Mouse (Mus musculus) spleen, adult 2 months (tissue): Measurements from ENCODE around the gene Aif1l. TPM values are rescaled to one million over a fixed set of nuclear protein-coding genes. Genes with fewer than 3 reads are reported as not detected.
A peak's percentile ranks its signal among the peaks of the same experiment; 100 is the strongest.

Experiments used
- DNase-seq, 2 experiments: peaks; one replicate each; pipeline versions ENCODE4 v3.0.0 to v3.0.0-alpha.2; 2012 to 2021; ENCODE audit warnings: low spot score in 2 of 2, low read depth in 1 of 2
- H3K27ac ChIP-seq: fragments of 200-500 bp; 2 replicates; pipeline ENCODE4 v1.5.1; 2012; ENCODE audit warnings: low read length, inconsistent platforms; ENCODE audit not compliant: insufficient read depth
- H3K27me3 ChIP-seq: fragments of 200-500 bp; 2 replicates; pipeline ENCODE4 v1.6.1; 2012; ENCODE audit warnings: mild to moderate bottlenecking, moderate library complexity, low read length, inconsistent platforms; ENCODE audit not compliant: control insufficient read depth, insufficient read depth
- H3K36me3 ChIP-seq: fragments of 200-500 bp; 2 replicates; pipeline ENCODE4 v1.6.1; 2012; ENCODE audit warnings: mild to moderate bottlenecking, low read length, inconsistent platforms; ENCODE audit not compliant: control insufficient read depth, insufficient read depth
- H3K4me1 ChIP-seq: fragments of 200-500 bp; 2 replicates; pipeline ENCODE4 v1.6.1; 2011; ENCODE audit warnings: inconsistent platforms; ENCODE audit not compliant: control insufficient read depth, insufficient read depth, insufficient read length
- H3K4me3 ChIP-seq: fragments of 200-500 bp; 2 replicates; pipeline ENCODE4 v1.5.1; 2011; ENCODE audit warnings: mild to moderate bottlenecking, inconsistent platforms; ENCODE audit not compliant: insufficient read depth, insufficient read length; ENCODE audit errors: extremely low read depth
- CTCF ChIP-seq: fragments of 200-500 bp; IDR thresholded peaks from 2 replicates; pipeline ENCODE4 v1.5.1; 2011; ENCODE audit warnings: mild to moderate bottlenecking, inconsistent platforms; ENCODE audit not compliant: insufficient read depth, insufficient read length, insufficient replicate concordance; ENCODE audit errors: extremely low read depth
- POLR2A ChIP-seq: fragments of 200-500 bp; IDR thresholded peaks from 2 replicates; pipeline ENCODE4 v1.6.1; 2011; ENCODE audit warnings: low read depth, low read length, inconsistent platforms
- WGBS: fragments of 180-500 bp; shearing (Covaris S2); methylation state at CpG from one replicate; pipeline ENCODE4 v1.1.7; 2018; 5-methylcytosine and 5-hydroxymethylcytosine counted together
- polyA plus RNA-seq: library from polyadenylated mRNA; depleted of rRNA; stranded (reverse); fragments of >200 nt; gene quantifications from 2 replicates; pipeline ENCODE4 v1.2.3, GENCODE M21; 2012

Aif1l gene
- polyA plus RNA-seq, 1 experiment, result 0.75 TPM

DNA sequence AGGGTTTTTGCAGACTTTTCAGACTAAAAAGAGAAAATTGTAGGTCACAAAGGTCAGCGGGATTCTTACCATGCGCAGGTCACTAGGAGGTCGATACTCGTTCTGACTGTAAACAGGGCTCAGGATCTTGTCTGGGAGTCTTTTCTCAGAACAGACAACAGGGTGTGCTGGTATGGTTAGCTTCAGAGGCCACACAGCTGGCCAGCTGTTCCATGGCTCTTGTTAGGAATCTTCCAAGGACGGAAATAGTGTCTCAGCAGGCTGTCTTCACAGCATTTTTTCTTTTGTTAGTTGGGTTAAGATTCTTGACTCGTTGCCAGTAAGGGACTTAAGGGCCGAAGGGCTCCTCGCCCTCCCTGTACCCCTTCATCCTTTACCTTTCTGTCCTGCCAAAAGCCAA lies 16.9 kb downstream of the Aif1l start:
- Histone ChIP-seq H3K36me3 (no peaks in the 10 kb centered on the region), H3K4me1 (no peaks in the 10 kb centered on the region), H3K27me3 (no peaks in the 10 kb centered on the region), H3K27ac (no peak overlapping the region), H3K4me3 (no peak overlapping the region)
- TF ChIP-seq CTCF, result no peak
- no peak for TF ChIP-seq POLR2A
- no peak for DNase-seq
- WGBS, result 84% methylated on average over 8 of the region's 8 CpGs

DNA sequence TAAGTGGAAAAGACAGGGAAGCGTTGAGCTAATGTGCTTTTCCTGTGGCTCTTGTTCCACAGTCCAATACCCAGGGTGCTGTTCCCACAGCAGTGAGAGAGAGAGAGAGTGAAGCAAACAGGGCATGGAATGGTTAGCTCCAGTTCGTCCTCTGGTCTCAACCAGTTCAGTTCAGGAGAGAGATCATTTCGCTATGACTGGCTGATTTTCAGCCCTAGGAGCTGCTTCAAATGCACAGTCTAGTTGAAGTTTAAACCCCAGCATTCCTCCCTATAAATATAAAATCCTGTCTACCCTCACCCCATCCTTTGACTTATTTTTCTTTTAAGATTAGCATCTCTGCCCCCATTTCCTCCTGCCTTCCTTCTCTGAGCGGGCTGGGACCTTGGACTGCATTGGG lies 22.6 kb downstream of the Aif1l start:
- peaks cover under 1% of the 10 kb centered on the region; the same call in 1 of the 2 replicates for H3K36me3 ChIP-seq
- no peak for DNase-seq
- no peak overlapping the region for H3K4me3 ChIP-seq
- H3K27ac ChIP-seq, result no peak overlapping the region
- 81% methylated on average over 4 of the region's 4 CpGs for WGBS
- H3K27me3 ChIP-seq, result no peaks in the 10 kb centered on the region
- H3K4me1 ChIP-seq, result peaks cover 5% of the 10 kb centered on the region; the same call in 1 of the 2 replicates
- no peak for TF ChIP-seq CTCF
- TF ChIP-seq POLR2A, result no peak

DNA sequence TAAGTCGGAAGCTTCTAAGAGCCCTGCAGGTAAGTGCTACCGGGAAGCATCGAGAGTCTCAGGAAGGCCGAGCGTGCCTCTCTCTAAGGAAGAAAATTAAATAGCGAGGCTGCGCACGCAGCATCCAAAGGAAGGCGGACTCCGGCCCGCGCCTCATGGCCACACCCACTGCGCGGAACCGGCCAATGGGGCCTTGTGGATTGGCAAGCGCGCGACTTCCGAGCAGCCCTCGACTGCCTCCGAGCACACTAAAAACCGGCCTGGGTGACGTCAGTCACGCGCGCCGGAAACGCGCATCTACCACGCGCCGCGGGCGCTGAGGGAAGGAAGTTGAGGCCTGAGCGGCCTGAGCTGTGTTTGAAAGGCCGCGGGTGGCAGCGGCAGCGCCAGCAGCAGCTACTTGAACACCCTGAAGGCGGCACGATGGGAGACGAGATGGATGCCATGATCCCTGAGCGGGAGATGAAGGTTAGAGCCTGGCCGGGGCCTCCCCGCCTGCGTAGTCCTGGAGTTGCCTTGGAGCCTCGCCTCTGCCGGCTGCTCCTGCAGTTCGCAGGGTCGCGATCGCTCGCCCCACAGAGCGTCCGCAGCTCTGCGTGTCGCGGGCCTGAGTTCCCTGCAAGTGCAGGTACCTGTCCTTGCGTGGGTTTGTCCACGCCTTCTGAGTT lies 24.3 kb downstream of the Aif1l start, which contains the start of gene Nup214:
Gene Nup214 (plus strand): TSS at position 296 of the 668 bp plus-strand sequence.
- peak within 1 kb of the TSS; percentile 55 for H3K27ac ChIP-seq
- under 1% methylated on average over 57 of the region's 60 CpGs for WGBS
- peak within 1 kb of the TSS; percentile 76 for H3K4me3 ChIP-seq
- peaks cover 8% of the 10 kb centered on the region for H3K36me3 ChIP-seq
- no peaks in the 10 kb centered on the region for H3K27me3 ChIP-seq
- TF ChIP-seq POLR2A (peak; percentile 38), CTCF (no peak)
- H3K4me1 ChIP-seq, result peaks cover 5% of the 10 kb centered on the region; the same call in 1 of the 2 replicates
- DNase-seq, result peak; percentile 97 to 99

DNA sequence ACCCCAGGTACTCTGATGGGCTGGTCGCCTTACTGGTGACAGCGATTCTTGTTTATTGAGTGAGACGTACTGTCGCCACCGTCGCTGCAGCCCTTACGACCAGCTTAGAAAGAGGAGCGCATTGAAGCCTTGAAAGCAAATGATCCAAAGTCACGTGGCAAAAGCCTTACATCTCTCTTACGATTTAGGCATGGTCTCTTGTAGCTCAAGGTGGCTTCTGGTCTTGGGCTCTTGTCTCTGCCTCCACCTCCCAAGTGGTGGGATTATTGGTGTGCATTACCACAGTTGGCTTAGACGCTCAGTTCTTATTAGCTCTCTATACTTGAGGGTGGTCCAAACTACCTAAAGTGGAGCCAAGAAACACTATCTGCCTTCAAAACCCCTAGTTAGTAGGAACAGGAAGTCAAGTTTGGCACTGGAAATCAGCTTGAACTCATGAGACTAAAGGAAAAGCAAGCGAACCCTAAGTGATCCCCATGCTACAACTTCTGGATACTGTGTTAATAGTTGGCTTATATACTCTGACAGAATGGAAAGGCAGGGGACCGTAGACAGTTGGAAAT lies 25.0 kb downstream of the Aif1l start:
- 8% methylated on average over 13 of the region's 13 CpGs for WGBS
- H3K4me3 ChIP-seq, result peak overlapping the region; percentile 76
- DNase-seq, result no peak
- H3K27me3 ChIP-seq, result no peaks in the 10 kb centered on the region
- H3K36me3 ChIP-seq, result peaks cover 10% of the 10 kb centered on the region
- peak overlapping the region; percentile 55; the same call in 1 of the 2 replicates for H3K27ac ChIP-seq
- peaks cover 5% of the 10 kb centered on the region; the same call in 1 of the 2 replicates for H3K4me1 ChIP-seq
- no peak for TF ChIP-seq CTCF
- TF ChIP-seq POLR2A, result no peak

DNA sequence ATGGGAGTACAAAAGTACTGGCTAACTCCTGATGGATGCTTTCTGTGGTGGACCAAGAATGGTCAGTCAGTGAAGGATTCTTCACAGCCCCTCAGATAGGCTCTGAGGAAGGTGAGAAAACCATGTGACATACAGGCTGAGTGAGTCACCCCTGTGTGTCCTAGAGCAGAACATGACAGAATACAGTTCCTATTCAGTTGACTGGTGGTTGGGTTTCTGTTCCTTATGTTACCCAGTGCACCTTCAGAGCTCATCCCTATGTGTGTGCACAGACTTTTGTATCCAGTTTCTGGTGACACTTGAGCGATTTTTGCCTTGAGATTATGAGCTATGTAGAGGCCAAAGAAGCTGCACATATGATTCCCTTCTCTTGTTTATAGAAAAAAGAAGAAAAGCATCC lies 37.8 kb downstream of the Aif1l start:
- no peak overlapping the region for H3K4me3 ChIP-seq
- 91% methylated on average over 1 of the region's 1 CpGs for WGBS
- H3K27ac ChIP-seq, result no peak overlapping the region

DNA sequence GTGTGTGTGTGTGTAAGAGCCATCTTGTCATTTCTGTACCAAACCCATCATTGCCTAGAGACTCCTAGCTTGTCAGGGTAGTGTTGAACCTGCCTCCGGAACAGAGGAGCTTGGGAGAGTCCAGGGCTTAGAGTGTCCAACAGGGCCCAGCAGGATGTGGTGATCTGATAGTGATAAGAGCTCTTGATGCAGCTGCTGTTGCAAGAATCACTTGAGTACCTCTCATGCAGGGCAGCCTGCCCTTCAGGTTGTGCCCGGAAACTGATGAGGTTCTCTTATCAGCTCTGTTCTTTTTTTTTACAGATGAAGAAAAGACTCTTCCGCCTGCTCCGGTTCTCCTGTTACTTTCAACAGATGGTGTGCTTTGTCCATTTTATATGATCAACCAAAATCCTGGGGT lies 41.0 kb downstream of the Aif1l start:
- Histone ChIP-seq H3K4me3 (no peak overlapping the region), H3K4me1 (no peaks in the 10 kb centered on the region), H3K27me3 (no peaks in the 10 kb centered on the region), H3K27ac (no peak overlapping the region), H3K36me3 (peaks cover 40% of the 10 kb centered on the region)
- DNase-seq, result no peak
- TF ChIP-seq POLR2A, result no peak
- 96% methylated on average over 4 of the region's 4 CpGs for WGBS

More for the DNA sequence above, 37.8 kb downstream of the Aif1l start:
- no peak for DNase-seq
- peaks cover 42% of the 10 kb centered on the region for H3K36me3 ChIP-seq
- H3K4me1 ChIP-seq, result no peaks in the 10 kb centered on the region
- TF ChIP-seq CTCF (no peak), POLR2A (no peak)
- no peaks in the 10 kb centered on the region for H3K27me3 ChIP-seq

DNA sequence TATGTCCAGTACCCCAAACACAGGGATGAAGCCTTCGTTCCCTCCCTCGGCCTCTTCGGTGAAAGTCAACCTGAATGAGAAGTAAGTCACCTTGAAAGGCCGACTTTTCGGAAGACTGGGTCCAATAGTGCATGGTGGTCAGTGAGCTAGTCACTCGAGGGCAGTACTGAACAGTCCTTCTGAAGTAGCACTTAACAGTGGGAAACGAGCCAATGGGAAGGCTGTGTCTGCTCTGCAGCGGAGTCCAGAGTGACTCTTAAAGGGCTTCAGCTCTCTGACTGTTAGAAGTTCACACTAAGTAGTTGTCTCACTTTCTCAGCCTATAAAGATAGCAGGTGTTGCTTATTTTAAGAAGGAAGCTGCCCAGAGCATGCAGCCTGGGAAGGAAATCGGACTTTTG lies 45.0 kb downstream of the Aif1l start:
- DNase-seq, result no peak
- Histone ChIP-seq H3K27ac (no peak overlapping the region), H3K27me3 (no peaks in the 10 kb centered on the region), H3K36me3 (peaks cover 56% of the 10 kb centered on the region), H3K4me1 (no peaks in the 10 kb centered on the region), H3K4me3 (no peak overlapping the region)
- 92% methylated on average over 9 of the region's 9 CpGs for WGBS
- no peak for TF ChIP-seq CTCF
- no peak for TF ChIP-seq POLR2A
